Mouse (Mus musculus) megakaryocyte-erythroid progenitor cell, adult 5-6 weeks (primary cell): ENCODE measurements at regions not wholly inside any gene's neighbourhood (a gene's known extent, or its start where the extent isn't known, plus 50 kb on each side); places are given as distances from the start of the nearest gene placed in this dataset.

Source experiments
- ATAC-seq: replicated peaks from 2 replicates; pipeline ENCODE4 v1.8.0; 2016; ENCODE audit warnings: mild to moderate bottlenecking, inconsistent platforms; ENCODE audit not compliant: severe bottlenecking, poor library complexity, low FRiP score, low TSS enrichment

GRCm38 (mm10) chr8:103824747-103825146 lies 276.7 kb upstream of the Cdh5 start:
- no peak for ATAC-seq

DNA sequence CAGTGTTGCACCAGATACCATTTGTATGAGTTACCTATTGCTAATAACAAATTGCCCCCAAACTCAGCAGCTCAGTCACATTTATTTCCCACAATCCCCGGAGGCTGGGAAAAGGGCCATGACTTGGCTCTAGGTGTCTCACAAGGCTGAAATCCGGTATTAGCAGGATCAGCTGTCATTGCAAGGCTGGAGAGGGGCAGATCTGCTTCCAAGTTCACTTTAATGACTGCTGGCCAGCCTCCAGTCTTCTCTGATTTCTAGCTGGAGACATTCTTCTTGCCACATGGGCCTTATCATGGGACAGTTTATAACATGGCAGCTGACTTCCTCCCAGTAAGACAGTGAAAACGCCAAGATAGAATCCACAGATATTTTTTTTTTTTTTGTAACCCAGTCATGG lies 276.1 kb upstream of the Cdh5 start:
- no peak for ATAC-seq

GRCm38 (mm10) chr8:103830416-103830815 lies 271.0 kb upstream of the Cdh5 start:
- no peak for ATAC-seq

GRCm38 (mm10) chr8:103839990-103840389 lies 261.4 kb upstream of the Cdh5 start:
- ATAC-seq, result no peak

DNA sequence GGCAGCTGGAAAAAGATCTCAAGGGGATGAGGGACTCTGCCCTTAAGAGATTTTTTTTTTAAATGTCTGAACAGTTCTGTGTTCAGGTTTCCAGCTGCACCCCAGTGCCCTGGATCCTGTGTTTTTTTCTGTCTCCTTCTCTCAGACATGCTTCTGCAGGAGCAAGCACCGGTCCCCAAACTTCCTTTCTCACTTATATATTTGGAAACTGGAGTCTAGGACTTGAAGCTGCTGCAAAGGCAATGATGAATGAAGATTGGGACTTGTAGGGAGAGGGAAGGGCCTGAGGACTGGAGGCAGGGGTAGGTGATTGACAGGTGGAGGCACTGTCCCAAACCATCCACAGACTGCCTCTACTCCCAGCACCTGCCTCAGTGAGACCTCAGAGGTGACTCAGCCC lies 255.5 kb upstream of the Cdh5 start:
- no peak for ATAC-seq

- no peak for ATAC-seq
Observed at GRCm38 (mm10) chr8:103846382-103846976, 254.9 kb upstream of the Cdh5 start.

DNA sequence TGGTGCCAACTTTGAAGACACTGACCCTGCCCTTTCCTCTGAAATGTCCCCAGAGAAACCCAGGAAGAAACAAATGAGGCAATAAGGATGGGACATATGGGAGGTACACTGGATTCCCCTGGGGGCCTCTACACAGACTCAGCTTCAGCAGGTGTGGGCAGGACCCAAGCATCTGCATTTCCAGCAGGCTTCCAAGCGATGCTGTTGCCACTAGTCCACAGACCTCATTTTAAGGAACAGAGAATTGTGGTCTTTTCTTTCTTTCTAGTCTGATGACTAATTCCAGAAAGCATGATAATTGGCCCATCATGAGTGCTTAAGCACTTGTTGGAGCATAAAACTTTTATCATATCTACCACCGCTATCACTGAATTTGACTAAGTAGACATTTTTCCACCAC lies 251.6 kb upstream of the Cdh5 start:
- ATAC-seq, result no peak

- ATAC-seq, result no peak
Observed at GRCm38 (mm10) chr8:103851286-103851685, 250.1 kb upstream of the Cdh5 start.

- ATAC-seq, result no peak
Observed at GRCm38 (mm10) chr8:103853048-103853447, 248.4 kb upstream of the Cdh5 start.

GRCm38 (mm10) chr8:103855291-103855690 lies 246.1 kb upstream of the Cdh5 start:
- ATAC-seq, result no peak

- ATAC-seq, result no peak
Observed at GRCm38 (mm10) chr8:103859130-103859529, 242.3 kb upstream of the Cdh5 start.

DNA sequence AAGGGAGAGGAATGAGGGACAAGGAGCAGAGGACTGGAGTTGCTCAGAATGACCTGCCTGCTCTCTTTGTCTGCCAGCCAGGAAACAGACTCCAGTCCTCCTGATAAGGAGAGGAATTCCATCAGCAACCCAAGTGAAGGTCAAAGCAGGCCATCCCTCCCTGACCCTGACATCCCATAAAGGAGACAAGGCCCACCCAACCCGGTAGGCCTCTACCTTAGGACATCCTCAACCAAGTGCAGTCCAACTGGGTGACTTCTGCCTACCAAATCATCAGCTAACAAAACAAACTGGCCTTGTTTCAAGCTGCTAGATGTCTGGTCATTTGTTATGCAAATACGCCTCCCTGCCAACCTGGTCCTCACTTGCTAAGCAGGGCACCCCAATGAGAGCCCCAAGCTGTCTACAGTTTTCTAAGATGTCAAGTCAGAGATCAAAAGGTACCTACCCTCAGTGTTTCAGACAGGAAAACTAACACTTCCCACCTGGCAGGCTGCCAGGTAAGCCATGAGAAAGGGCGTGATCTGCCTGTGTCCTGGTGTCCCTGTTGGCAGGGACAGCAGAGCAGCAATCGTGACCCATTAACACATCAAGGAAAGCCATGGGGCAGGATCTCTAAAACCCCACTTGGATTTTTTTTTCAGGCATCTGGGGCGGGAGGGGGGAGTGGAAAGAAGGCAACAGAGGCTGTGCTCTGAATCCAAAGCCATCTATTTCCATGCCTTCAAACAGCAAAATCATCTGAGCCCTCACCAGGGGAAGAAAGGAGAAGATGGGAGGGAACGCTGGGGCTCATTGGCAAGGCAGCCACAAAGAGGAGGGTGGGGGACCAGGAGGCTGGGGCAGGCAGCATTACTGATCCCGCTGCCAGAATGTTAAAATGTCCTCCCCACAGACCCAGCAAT lies 227.6 kb upstream of the Cdh5 start:
- ATAC-seq, result no peak

DNA sequence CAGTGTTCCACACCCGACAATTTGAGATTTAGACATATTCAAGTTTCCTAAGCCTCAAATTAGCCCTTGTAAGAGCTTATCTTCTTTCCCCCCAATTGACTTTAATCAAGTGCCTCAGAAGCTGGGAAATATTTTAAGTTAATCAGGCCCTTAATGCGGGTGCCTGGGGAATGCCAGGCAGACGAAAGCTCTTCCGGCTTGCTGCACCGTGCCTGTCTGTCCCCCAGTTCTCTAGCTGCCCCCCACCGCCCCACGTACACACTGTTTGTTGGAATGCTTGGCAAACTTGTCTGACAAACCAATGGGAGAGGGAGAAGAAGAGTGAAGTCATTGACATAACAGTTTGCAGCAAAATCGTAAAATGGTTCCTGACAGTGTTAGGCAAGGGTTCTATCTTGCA lies 226.9 kb upstream of the Cdh5 start:
- ATAC-seq, result no peak

DNA sequence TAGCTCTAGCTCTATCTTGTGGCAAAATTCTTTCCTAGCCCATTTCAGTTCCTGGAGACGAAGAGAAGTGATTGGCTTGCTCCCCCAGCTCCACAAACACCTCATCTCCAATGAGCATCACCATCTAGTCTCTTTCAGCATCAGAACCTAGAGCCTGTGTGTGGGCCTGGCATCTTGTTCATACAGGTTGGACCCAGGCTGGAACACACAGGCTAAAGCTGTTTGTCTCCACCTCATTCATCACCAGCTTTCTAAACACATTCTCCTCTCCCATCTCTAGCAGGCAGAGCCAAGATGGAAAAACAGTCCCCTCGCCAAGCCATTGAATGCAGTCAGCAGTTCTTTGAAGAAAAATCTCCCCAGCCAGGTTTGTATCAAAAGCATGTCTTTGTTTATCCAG lies 221.9 kb upstream of the Cdh5 start:
- no peak for ATAC-seq

- no peak for ATAC-seq
Observed at GRCm38 (mm10) chr8:103880431-103881145, 220.8 kb upstream of the Cdh5 start.

DNA sequence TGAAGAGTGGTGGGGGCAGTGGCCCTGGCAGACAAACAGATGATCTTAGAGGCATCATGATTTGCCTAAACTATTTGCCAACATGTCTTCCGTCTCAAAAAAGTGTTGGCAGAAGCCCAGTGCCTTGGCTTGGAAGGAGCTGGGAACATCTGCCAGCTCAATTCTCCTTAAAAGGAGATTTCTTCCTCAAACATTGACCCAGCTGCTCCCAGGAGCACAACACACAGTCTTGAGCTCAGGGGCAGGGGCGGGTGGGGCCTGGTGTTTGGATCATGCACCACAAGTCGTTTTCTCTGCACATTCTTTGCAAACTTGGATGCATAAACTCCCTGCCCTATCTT lies 220.3 kb upstream of the Cdh5 start:
- ATAC-seq, result no peak

DNA sequence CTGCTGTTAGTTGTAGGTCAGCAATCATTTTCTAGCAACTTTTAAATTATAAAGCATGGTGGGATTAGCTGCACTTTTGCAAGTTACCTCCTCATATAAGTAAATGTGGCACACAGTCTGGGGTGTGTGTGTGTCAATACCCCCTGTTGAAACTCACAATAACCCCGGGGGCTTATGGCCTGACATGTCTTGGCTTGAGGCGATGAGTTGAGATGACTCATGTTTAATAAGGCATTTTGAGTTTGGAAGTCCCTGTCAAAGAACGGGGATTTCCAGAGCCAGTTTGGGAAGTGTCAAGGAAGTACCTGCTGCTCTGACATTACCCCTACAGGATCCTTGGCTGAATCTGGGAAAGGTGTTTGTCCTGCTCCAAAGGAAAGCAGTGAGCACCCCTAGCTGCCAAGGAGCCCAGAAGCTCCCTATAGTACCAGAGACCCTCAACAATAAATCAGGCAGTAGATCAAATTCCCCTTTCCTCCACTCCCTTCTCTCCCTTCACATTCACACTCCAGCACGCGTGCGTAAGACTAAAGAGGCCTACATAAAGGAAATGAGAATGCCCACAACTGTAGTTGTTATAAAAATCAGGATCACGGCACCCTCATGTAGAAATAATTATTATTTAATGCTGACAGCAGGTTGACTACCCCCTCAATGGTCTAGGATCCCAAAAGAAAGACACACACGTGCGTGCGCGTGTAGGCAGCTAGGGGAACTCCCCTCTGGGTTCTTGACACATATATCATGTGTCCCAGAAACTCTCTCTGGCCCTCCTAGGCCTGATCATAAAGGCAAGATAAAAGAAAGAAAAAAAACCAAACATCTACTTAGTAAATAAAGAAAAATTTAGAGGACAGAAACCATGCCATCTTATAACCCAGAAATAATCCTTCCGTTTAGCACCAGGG lies 216.3 kb upstream of the Cdh5 start:
- no peak for ATAC-seq

GRCm38 (mm10) chr8:103894589-103894988 lies 206.8 kb upstream of the Cdh5 start:
- no peak for ATAC-seq

- no peak for ATAC-seq
Observed at GRCm38 (mm10) chr8:103895132-103895531, 206.3 kb upstream of the Cdh5 start.

DNA sequence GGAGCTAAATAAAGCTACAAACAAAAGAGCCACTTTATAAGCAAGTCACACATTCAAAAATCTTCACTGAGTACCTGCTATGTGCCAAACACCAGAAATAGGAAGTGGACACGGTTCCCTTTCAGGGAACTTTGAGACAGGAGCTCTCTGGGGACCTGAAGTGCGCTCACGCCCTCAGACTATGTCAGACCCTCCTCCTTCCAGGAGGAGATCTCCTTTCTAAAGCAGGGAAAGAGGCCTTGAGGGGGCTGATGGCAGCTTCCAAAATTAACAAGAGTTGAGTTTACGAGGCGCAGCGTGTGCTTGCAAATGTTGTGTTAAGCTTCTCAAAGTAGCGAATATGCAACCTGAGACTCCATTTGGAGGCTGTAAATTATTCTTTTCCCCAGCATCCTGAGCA lies 204.0 kb upstream of the Cdh5 start:
- ATAC-seq, result no peak
